Mouse (Mus musculus): ENCODE measurements around the gene Sord. TPM values are rescaled to one million over a fixed set of nuclear protein-coding genes. Genes with fewer than 3 reads are reported as not detected.

The Sord gene
- polyA plus RNA-seq, 1 experiment from 2014 or later, result 24.0 TPM

DNA sequence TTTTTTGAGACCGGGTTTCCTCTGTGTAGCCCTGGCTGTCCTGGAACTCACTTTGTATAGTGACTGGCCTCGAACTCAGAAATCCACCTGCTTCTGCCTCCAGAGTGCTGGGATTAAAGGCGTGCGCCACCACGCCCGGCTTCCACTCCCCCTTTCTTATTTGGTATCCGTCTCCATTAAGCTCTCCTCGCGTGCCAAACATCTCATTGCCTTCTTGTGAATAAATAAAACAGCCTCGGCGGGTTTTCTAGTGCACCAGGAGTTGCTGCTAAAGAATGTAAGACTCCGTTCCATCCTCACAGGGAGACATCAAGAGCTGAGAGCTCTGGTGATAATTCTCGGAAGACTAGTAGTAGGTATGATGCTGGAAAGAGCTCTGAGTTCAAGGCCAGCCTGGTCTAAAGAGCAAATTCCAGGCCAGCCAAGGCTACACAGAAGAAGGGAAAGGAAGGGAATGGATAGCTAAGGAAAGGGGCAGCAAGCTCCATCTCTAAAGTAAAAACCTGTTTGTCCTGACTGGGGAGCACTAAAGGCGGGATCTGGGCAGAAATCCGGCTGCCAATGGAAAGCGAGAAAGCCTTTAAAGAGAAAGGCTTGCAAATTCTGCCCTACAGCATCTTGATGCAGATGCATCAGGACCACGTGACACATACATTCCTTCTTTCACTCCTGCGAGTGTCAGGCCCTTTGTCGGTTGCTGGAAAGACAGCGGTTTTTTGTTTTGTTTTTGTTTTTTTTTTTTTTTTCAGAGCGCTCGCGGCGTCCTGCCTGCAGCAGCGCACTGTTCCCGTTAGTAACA is 591 bp upstream of the Sord start:
- no peaks in the 10 kb centered on the region for H3K9me3 ChIP-seq (ENCODE audit: control insufficient read depth, low read length)
- H3K27me3 ChIP-seq (ENCODE audit: control insufficient read depth, insufficient read depth, low read length), result no peaks in the 10 kb centered on the region
- H3K9ac ChIP-seq (ENCODE audit: low read depth, low read length), result peak overlapping the region; percentile 46
- no peaks in the 10 kb centered on the region for H3K36me3 ChIP-seq (ENCODE audit: control insufficient read depth, insufficient read depth, low read length)
- H3K27ac ChIP-seq (ENCODE audit: low read depth, low read length), result no peak overlapping the region
- peak overlapping the region; percentile 67 for H3K4me2 ChIP-seq (replicated peaks; ENCODE audit: low read depth, low read length)
- ATAC-seq (ENCODE audit: low FRiP score, low TSS enrichment), result no peak
- WGBS, result 7% methylated on average over 26 of the region's 26 CpGs
- H3K4me1 ChIP-seq (ENCODE audit: control insufficient read depth, insufficient read depth, low read length), result no peaks in the 10 kb centered on the region
- H3K4me3 ChIP-seq (ENCODE audit: low read length), result peak overlapping the region; percentile 47

DNA sequence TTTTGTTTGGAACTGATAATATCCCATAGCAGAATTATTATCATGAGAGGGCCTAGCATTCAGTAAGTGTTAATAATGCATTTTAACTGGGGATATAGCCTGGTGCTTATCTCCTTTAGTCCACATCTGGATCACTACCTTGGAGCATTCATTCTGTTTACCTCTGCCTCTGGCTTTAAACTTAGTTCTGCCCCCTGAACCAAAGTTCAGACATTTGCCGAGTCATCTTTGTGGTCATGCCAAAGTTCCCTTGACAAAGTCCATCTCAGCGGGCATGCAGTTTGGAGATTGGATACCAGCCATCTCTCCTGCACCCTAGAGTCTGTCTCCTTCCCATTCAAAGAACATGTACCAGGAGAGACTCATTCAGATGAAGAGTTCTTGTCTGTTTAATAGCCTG is 876 bp downstream of the Sord start:
- Histone ChIP-seq H3K4me2 (replicated peaks; ENCODE audit: low read depth, low read length) (peak overlapping the region; percentile 67), H3K9me3 (ENCODE audit: control insufficient read depth, low read length) (no peaks in the 10 kb centered on the region), H3K9ac (ENCODE audit: low read depth, low read length) (no peak overlapping the region), H3K4me3 (ENCODE audit: low read length) (peak overlapping the region; percentile 47), H3K27me3 (ENCODE audit: control insufficient read depth, insufficient read depth, low read length) (no peaks in the 10 kb centered on the region), H3K36me3 (ENCODE audit: control insufficient read depth, insufficient read depth, low read length) (no peaks in the 10 kb centered on the region), H3K4me1 (ENCODE audit: control insufficient read depth, insufficient read depth, low read length) (no peaks in the 10 kb centered on the region), H3K27ac (ENCODE audit: low read depth, low read length) (no peak overlapping the region)
- no peak for ATAC-seq (ENCODE audit: low FRiP score, low TSS enrichment)
- 72% methylated on average over 2 of the region's 2 CpGs for WGBS

DNA sequence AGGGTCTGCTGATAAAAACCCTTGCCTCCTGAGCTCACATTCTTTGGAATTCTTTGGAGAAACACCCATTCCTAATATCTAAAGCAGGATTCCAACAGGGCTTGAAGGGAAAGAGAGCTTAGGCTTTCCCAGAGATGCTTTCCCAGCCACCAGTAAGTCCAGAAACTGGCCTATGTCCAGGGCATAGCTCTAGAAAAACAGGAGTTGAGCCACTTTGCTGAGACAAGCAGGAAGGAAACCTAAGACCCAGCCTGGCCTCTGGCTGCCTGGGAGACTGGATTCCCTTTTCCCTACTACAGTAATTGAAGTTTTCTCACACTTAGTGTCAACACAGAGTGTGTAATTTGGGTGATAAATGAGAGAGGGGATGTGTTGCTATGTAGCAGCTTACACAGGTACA is 1.8 kb downstream of the Sord start:
- no peaks in the 10 kb centered on the region for H3K9me3 ChIP-seq (ENCODE audit: control insufficient read depth, low read length)
- no peaks in the 10 kb centered on the region for H3K4me1 ChIP-seq (ENCODE audit: control insufficient read depth, insufficient read depth, low read length)
- H3K4me3 ChIP-seq (ENCODE audit: low read length), result no peak overlapping the region
- H3K9ac ChIP-seq (ENCODE audit: low read depth, low read length), result no peak overlapping the region
- no peak for ATAC-seq (ENCODE audit: low FRiP score, low TSS enrichment)
- no peak overlapping the region for H3K27ac ChIP-seq (ENCODE audit: low read depth, low read length)
- no peak overlapping the region; the same call in 1 of the 2 replicates for H3K4me2 ChIP-seq (replicated peaks; ENCODE audit: low read depth, low read length)
- H3K36me3 ChIP-seq (ENCODE audit: control insufficient read depth, insufficient read depth, low read length), result no peaks in the 10 kb centered on the region
- H3K27me3 ChIP-seq (ENCODE audit: control insufficient read depth, insufficient read depth, low read length), result no peaks in the 10 kb centered on the region

DNA sequence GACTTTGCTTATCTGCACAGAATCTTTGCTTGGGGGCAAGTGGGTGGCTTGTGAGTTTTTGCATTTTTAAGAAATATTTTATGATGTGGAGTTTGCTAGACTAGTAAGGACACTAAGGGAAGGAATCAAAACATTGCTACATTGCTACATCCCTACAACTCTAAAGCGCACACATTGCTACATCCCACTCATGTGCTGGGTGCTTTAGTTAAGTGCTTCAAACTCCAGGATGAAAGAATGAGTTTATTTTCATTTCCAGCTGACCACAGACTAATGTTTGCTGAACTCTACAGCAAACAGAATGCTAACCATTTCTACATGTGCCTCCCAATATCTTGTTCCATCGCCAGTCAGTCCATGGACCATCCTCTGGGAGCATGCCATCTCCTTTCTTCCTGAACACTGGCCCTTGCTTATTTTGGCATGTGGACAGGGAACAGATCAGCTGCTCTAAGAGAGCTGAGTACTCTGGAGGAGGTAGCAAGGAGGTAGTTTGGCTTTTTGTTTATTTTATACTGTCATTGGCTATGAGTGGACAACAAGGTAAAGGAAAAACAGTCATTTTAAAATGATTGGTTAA is 3.4 kb downstream of the Sord start:
- no peak for ATAC-seq (ENCODE audit: low FRiP score, low TSS enrichment)
- Histone ChIP-seq H3K4me1 (ENCODE audit: control insufficient read depth, insufficient read depth, low read length) (0 out of 2 replicates have a peak, but pooled peaks cover under 1% of the 10 kb centered on the region), H3K4me2 (replicated peaks; ENCODE audit: low read depth, low read length) (no peak overlapping the region), H3K27me3 (ENCODE audit: control insufficient read depth, insufficient read depth, low read length) (no peaks in the 10 kb centered on the region), H3K9me3 (ENCODE audit: control insufficient read depth, low read length) (no peaks in the 10 kb centered on the region), H3K9ac (ENCODE audit: low read depth, low read length) (no peak overlapping the region), H3K4me3 (ENCODE audit: low read length) (no peak overlapping the region), H3K27ac (ENCODE audit: low read depth, low read length) (no peak overlapping the region), H3K36me3 (ENCODE audit: control insufficient read depth, insufficient read depth, low read length) (no peaks in the 10 kb centered on the region)
- WGBS, result 90% methylated on average over 2 of the region's 2 CpGs

DNA sequence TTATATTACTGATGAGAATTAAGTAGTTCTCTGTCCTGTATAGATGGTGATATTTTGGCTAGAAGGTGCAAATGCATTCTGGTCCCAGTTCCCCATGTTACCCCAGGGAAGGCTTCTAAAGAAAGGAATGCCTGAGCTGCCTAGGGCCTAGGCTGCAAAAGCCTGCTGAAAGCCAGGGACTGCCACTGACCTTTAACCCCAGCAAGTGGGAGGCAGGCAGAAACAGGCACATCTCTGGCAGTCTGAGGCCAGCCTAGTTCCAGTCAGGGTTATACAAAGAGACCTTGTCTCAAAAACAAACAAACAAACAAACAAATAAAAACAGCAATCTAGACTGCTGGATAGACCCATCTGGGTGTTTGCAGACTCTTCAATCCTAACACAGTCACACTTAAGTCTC is 6.2 kb downstream of the Sord start:
- H3K27ac ChIP-seq (ENCODE audit: low read depth, low read length), result no peak overlapping the region
- no peak overlapping the region for H3K4me3 ChIP-seq (ENCODE audit: low read length)
- H3K4me1 ChIP-seq (ENCODE audit: control insufficient read depth, insufficient read depth, low read length), result 0 out of 2 replicates have a peak, but pooled peaks cover 4% of the 10 kb centered on the region
- no peak overlapping the region for H3K9ac ChIP-seq (ENCODE audit: low read depth, low read length)
- ATAC-seq (ENCODE audit: low FRiP score, low TSS enrichment), result no peak
- no peaks in the 10 kb centered on the region for H3K27me3 ChIP-seq (ENCODE audit: control insufficient read depth, insufficient read depth, low read length)
- no peak overlapping the region for H3K4me2 ChIP-seq (replicated peaks; ENCODE audit: low read depth, low read length)
- H3K9me3 ChIP-seq (ENCODE audit: control insufficient read depth, low read length), result no peaks in the 10 kb centered on the region
- no peaks in the 10 kb centered on the region for H3K36me3 ChIP-seq (ENCODE audit: control insufficient read depth, insufficient read depth, low read length)

DNA sequence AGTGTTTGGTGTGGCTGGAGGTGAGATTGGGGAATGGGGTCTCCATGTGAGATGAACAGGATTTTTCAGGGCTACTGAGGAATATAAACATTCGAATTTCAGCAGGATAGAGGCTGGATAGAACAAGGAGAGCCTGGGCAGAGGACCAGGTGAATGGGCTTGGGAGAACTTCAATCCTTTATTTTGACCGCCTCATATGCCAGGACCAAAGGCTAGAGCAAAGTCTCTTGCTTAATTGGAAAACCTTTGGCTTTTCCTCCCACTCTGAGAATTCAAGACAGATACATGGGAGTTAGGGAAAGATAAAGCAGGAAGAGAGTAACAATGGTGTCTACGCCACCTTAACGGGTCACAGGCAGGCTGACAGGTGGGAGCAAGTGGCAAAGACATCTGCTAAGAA is 6.7 kb downstream of the Sord start:
- H3K27ac ChIP-seq (ENCODE audit: low read depth, low read length), result no peak overlapping the region
- H3K4me1 ChIP-seq (ENCODE audit: control insufficient read depth, insufficient read depth, low read length), result 0 out of 2 replicates have a peak, but pooled peaks cover 4% of the 10 kb centered on the region
- no peaks in the 10 kb centered on the region for H3K9me3 ChIP-seq (ENCODE audit: control insufficient read depth, low read length)
- no peaks in the 10 kb centered on the region for H3K36me3 ChIP-seq (ENCODE audit: control insufficient read depth, insufficient read depth, low read length)
- no peak overlapping the region for H3K9ac ChIP-seq (ENCODE audit: low read depth, low read length)
- H3K4me3 ChIP-seq (ENCODE audit: low read length), result no peak overlapping the region
- WGBS, result 82% methylated on average over 4 of the region's 4 CpGs
- no peak overlapping the region for H3K4me2 ChIP-seq (replicated peaks; ENCODE audit: low read depth, low read length)
- H3K27me3 ChIP-seq (ENCODE audit: control insufficient read depth, insufficient read depth, low read length), result no peaks in the 10 kb centered on the region
- ATAC-seq (ENCODE audit: low FRiP score, low TSS enrichment), result no peak

DNA sequence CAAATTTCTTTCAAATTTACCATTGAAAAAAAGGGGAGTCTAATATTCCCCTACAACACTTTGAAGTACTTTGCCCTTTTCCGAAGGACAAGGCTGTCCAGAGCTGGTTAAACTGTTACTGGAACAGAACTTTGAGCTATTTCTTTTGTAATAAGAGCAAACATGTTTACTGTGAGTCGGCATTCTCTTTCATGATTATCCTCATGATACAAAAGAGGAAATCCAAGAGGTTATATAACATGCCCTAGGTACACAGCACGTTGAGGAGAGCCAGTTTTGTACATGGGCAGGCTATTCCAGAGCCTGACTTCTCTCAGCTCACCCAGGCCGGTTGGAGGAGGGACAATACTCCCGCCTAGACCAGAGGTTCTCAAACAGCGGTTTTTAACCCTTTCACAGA is 7.4 kb downstream of the Sord start:
- H3K4me3 ChIP-seq (ENCODE audit: low read length), result no peak overlapping the region
- H3K27ac ChIP-seq (ENCODE audit: low read depth, low read length), result no peak overlapping the region
- H3K27me3 ChIP-seq (ENCODE audit: control insufficient read depth, insufficient read depth, low read length), result no peaks in the 10 kb centered on the region
- no peak overlapping the region for H3K9ac ChIP-seq (ENCODE audit: low read depth, low read length)
- 0 out of 2 replicates have a peak, but pooled peaks cover 4% of the 10 kb centered on the region for H3K4me1 ChIP-seq (ENCODE audit: control insufficient read depth, insufficient read depth, low read length)
- no peak overlapping the region for H3K4me2 ChIP-seq (replicated peaks; ENCODE audit: low read depth, low read length)
- H3K9me3 ChIP-seq (ENCODE audit: control insufficient read depth, low read length), result no peaks in the 10 kb centered on the region
- ATAC-seq (ENCODE audit: low FRiP score, low TSS enrichment), result no peak
- H3K36me3 ChIP-seq (ENCODE audit: control insufficient read depth, insufficient read depth, low read length), result no peaks in the 10 kb centered on the region
- WGBS, result 68% methylated on average over 6 of the region's 6 CpGs

DNA sequence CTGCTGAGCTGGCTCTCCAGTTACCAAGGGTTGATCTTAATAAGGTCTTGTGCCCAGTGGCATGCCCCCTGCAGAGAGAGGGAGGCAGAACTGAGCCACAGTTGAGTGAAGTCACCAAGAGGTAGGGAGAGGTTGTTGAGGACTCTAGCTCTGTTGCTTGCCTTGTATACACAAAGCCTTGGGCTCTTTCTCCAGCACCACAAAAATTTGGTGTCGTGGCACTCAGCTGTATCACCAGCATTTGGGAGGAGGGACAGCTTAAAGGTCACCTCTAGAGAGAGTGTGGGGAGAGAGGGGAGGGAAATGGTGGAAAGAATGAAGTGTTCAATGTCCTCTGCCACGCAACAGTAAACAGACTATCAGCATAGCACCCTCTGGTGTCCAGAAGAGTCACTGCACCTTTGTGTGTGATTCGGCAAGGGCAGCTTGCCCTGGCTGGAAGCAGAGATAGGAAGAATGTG is 9.2 kb downstream of the Sord start:
- ATAC-seq (ENCODE audit: low FRiP score, low TSS enrichment), result peak; percentile 74; the same call in 1 of the 2 replicates
- 8% methylated on average over 3 of the region's 3 CpGs for WGBS
- 0 out of 2 replicates have a peak, but pooled peaks cover 4% of the 10 kb centered on the region for H3K4me1 ChIP-seq (ENCODE audit: control insufficient read depth, insufficient read depth, low read length)
- H3K9ac ChIP-seq (ENCODE audit: low read depth, low read length), result no peak overlapping the region
- no peaks in the 10 kb centered on the region for H3K27me3 ChIP-seq (ENCODE audit: control insufficient read depth, insufficient read depth, low read length)
- H3K36me3 ChIP-seq (ENCODE audit: control insufficient read depth, insufficient read depth, low read length), result no peaks in the 10 kb centered on the region
- H3K4me3 ChIP-seq (ENCODE audit: low read length), result no peak overlapping the region
- H3K27ac ChIP-seq (ENCODE audit: low read depth, low read length), result no peak overlapping the region
- H3K9me3 ChIP-seq (ENCODE audit: control insufficient read depth, low read length), result no peaks in the 10 kb centered on the region
- no peak overlapping the region for H3K4me2 ChIP-seq (replicated peaks; ENCODE audit: low read depth, low read length)

DNA sequence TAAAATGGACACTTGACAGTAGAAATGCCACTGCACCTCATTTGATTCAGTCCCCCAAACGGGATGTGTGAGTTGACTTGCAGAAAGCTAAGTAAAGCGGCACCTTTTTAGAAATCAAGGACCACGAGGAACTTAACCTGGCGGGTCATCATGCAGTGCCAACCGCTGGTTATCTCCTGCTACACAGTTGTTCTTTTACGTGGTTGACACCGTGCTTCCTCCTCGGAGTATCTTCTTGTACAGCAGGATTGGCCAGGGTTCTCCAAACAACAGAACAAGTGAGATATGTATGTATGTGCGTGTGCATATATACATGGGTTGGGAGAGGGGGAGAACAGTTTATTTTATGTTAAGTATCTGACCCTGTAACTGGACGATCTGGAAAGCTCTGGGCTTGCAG is 13.2 kb downstream of the Sord start:
- Histone ChIP-seq H3K36me3 (ENCODE audit: control insufficient read depth, insufficient read depth, low read length) (no peaks in the 10 kb centered on the region), H3K9me3 (ENCODE audit: control insufficient read depth, low read length) (no peaks in the 10 kb centered on the region), H3K27me3 (ENCODE audit: control insufficient read depth, insufficient read depth, low read length) (no peaks in the 10 kb centered on the region), H3K4me3 (ENCODE audit: low read length) (no peak overlapping the region), H3K4me1 (ENCODE audit: control insufficient read depth, insufficient read depth, low read length) (0 out of 2 replicates have a peak, but pooled peaks cover 4% of the 10 kb centered on the region), H3K4me2 (replicated peaks; ENCODE audit: low read depth, low read length) (no peak overlapping the region), H3K27ac (ENCODE audit: low read depth, low read length) (no peak overlapping the region), H3K9ac (ENCODE audit: low read depth, low read length) (no peak overlapping the region)
- ATAC-seq (ENCODE audit: low FRiP score, low TSS enrichment), result no peak
- 86% methylated on average over 10 of the region's 10 CpGs for WGBS
